Mouse (Mus musculus) neural tube, embryonic 15.5 days (tissue): Measurements from ENCODE around the gene E330009J07Rik. TPM values are rescaled to one million over a fixed set of nuclear protein-coding genes. Genes with fewer than 3 reads are reported as not detected.

Experiments used
- ATAC-seq: fragments of 200-750 bp; cut with Nextera tagmentation; 2 replicates; pipeline ENCODE4 v1.8.0; 2017; ENCODE audit warnings: mild to moderate bottlenecking, moderate TSS enrichment, moderate library complexity; ENCODE audit not compliant: low FRiP score
- H3K27ac ChIP-seq: fragments of 300-500 bp; sonication (generic); replicated peaks from 2 replicates; pipeline ENCODE4 v1.5.1; 2015; ENCODE audit warnings: mild to moderate bottlenecking, inconsistent platforms
- H3K27me3 ChIP-seq: fragments of 300-500 bp; sonication (generic); replicated peaks from 2 replicates; pipeline ENCODE4 v1.6.1; 2015; ENCODE audit warnings: inconsistent platforms
- H3K36me3 ChIP-seq: fragments of 300-500 bp; sonication (generic); 2 replicates; pipeline ENCODE4 v1.6.1; 2015; ENCODE audit warnings: inconsistent platforms
- H3K4me1 ChIP-seq: fragments of 300-500 bp; sonication (generic); 2 replicates; pipeline ENCODE4 v1.6.1; 2015; ENCODE audit warnings: inconsistent platforms
- H3K4me2 ChIP-seq: fragments of 300-500 bp; sonication (generic); 2 replicates; pipeline ENCODE4 v1.6.1; 2015; ENCODE audit warnings: inconsistent platforms, mild to moderate bottlenecking, moderate library complexity
- H3K4me3 ChIP-seq: fragments of 300-500 bp; sonication (generic); replicated peaks from 2 replicates; pipeline ENCODE4 v1.5.1; 2015; ENCODE audit warnings: mild to moderate bottlenecking, inconsistent platforms
- H3K9ac ChIP-seq: fragments of 300-500 bp; sonication (generic); replicated peaks from 2 replicates; pipeline ENCODE4 v1.6.1; 2015; ENCODE audit warnings: mild to moderate bottlenecking, inconsistent platforms
- H3K9me3 ChIP-seq: fragments of 300-500 bp; sonication (generic); replicated peaks from 2 replicates; pipeline ENCODE4 v1.6.1; 2016; ENCODE audit warnings: inconsistent platforms
- WGBS: fragments of 180-500 bp; shearing (Covaris S2); methylation state at CpG from one replicate; pipeline ENCODE4 v1.1.7; 2015; ENCODE audit warnings: mixed read lengths; 5-methylcytosine and 5-hydroxymethylcytosine counted together
- polyA plus RNA-seq: library from polyadenylated mRNA; unstranded; fragments of >200 nt; fragmentation: Nextera tagmentation; extraction: Ambion mirVana; gene quantifications from 2 replicates; pipeline ENCODE4 v1.2.1, GENCODE M21; 2015

E330009J07Rik gene
- polyA plus RNA-seq, 1 experiment from 2014 or later: 14.8 TPM

DNA sequence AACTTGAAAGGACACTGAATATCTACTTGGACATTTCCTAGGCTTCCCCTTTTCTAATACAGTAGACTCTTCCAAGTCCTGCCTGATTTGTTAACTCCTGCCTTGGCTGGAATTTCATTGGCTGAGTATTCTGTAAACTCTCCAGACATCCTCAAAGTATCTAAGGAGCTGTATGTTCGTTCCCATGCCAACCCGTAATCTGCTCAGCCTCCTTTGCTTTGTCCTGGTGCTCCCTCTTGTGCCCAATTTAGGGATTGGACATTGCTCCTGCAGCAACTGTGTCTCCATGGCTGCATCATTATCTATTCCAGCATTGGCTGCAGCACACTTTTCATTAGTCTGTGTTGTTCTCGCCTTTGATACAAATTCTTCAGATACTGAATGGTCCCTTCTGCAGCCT is 42.7 kb downstream of the E330009J07Rik start:
- WGBS: 5% methylated on average over 3 of the region's 3 CpGs
- H3K4me1 ChIP-seq: peaks cover 8% of the 10 kb centered on the region; the same call in 1 of the 2 replicates
- H3K9ac ChIP-seq: no peak overlapping the region
- peak overlapping the region; percentile 38 for H3K27ac ChIP-seq
- ATAC-seq: peak; percentile 97
- no peak overlapping the region for H3K4me3 ChIP-seq
- H3K36me3 ChIP-seq: peaks cover 23% of the 10 kb centered on the region
- H3K27me3 ChIP-seq: no peaks in the 10 kb centered on the region
- H3K9me3 ChIP-seq: no peaks in the 10 kb centered on the region
- H3K4me2 ChIP-seq: no peak overlapping the region

DNA sequence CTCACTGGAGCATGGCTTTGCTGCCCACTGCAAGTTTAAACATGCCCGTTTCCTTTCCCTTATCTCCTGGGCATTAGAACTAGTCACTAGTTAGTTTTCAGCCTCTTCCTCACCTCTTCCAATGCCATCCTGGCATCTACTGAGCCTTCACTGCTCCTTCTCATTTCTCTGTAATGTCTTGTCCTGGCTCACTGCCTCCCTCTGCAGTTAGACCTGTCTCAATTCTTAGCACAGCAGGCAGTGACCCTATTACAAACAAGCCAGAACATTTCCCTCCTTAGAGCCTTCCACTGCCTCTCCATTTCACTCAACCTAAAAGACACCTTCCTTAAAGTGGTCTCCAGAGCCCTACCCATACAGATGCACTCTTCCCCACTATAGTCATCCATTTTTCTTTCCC is 45.0 kb downstream of the E330009J07Rik start:
- Histone ChIP-seq H3K27me3 (no peaks in the 10 kb centered on the region), H3K9me3 (no peaks in the 10 kb centered on the region), H3K4me1 (peaks cover 8% of the 10 kb centered on the region; the same call in 1 of the 2 replicates), H3K9ac (no peak overlapping the region), H3K27ac (no peak overlapping the region), H3K4me2 (no peak overlapping the region), H3K36me3 (peaks cover 21% of the 10 kb centered on the region), H3K4me3 (no peak overlapping the region)
- WGBS: 89% methylated on average over 1 of the region's 1 CpGs
- no peak for ATAC-seq

DNA sequence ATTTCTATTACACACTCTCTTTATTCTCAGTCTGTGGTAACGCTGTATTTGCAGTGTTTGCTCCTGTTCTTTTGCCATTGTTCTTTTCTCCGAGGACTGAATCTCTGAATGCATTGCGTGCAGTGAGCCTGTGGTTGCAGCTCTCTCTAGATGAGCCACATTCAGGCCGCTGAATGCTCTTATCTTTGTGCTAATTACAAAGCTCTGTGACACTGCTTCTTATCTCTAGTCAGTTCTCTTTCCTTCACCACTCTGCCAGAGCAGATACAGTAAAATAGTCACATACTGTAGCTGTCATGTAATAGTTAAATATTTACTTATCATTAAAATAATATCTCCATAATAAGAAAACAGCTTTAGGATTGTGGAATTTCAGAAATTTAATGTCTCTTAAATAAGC is 47.3 kb downstream of the E330009J07Rik start:
- Histone ChIP-seq H3K4me1 (peaks cover 8% of the 10 kb centered on the region; the same call in 1 of the 2 replicates), H3K4me3 (no peak overlapping the region), H3K36me3 (peaks cover 14% of the 10 kb centered on the region), H3K9ac (no peak overlapping the region), H3K27ac (no peak overlapping the region), H3K4me2 (no peak overlapping the region), H3K27me3 (no peaks in the 10 kb centered on the region), H3K9me3 (no peaks in the 10 kb centered on the region)
- WGBS: 79% methylated on average over 4 of the region's 4 CpGs
- ATAC-seq: no peak

DNA sequence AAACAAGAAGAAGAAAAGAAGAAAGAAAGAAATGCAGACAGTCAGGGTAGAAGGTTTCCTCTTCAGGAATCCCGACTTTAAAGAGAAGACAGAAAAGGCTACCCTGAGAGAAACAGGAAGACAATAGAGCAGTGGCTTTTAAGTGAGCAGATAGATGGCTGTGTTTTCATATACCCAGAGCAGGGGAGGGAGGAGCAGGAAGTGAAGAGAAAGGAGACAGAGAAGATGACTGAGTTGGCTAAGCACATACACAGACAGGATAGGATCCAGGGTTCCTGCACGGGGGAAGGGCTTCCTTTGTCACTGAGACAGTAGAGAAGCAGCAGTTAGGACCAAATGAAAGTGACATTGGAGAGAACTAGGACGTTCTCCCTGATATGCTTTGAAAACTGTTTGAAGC is 50.3 kb downstream of the E330009J07Rik start:
- WGBS: 62% methylated on average over 3 of the region's 3 CpGs
- H3K9ac ChIP-seq: no peak overlapping the region
- no peak overlapping the region for H3K27ac ChIP-seq
- peaks cover 19% of the 10 kb centered on the region for H3K36me3 ChIP-seq
- no peaks in the 10 kb centered on the region for H3K9me3 ChIP-seq
- no peak overlapping the region for H3K4me2 ChIP-seq
- no peaks in the 10 kb centered on the region for H3K4me1 ChIP-seq
- H3K27me3 ChIP-seq: no peaks in the 10 kb centered on the region
- ATAC-seq: no peak
- H3K4me3 ChIP-seq: no peak overlapping the region

DNA sequence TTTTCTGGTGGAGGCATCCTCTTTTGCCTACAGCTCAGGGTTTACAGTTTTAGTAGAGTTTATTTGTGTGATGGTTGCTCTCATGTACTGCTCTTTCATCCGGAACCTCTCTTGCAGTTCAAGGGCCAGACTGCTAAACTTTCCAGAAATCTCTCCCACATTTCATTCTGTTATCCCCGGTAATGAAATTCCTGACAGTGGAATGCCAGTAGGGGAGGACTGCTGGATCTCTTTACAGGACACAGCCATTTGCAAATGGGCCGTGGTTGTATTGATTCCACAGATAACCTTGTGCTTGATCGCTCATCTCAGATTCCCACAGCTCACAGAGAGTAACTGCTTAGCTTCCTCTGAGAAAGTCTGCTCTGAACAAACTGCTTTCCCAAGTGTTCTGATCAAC is 54.0 kb downstream of the E330009J07Rik start:
- WGBS: 89% methylated on average over 4 of the region's 4 CpGs
- Histone ChIP-seq H3K27ac (no peak overlapping the region), H3K9me3 (no peaks in the 10 kb centered on the region), H3K9ac (no peak overlapping the region), H3K4me2 (no peak overlapping the region), H3K4me3 (no peak overlapping the region), H3K4me1 (no peaks in the 10 kb centered on the region), H3K36me3 (peaks cover 17% of the 10 kb centered on the region), H3K27me3 (no peaks in the 10 kb centered on the region)
- ATAC-seq: no peak

DNA sequence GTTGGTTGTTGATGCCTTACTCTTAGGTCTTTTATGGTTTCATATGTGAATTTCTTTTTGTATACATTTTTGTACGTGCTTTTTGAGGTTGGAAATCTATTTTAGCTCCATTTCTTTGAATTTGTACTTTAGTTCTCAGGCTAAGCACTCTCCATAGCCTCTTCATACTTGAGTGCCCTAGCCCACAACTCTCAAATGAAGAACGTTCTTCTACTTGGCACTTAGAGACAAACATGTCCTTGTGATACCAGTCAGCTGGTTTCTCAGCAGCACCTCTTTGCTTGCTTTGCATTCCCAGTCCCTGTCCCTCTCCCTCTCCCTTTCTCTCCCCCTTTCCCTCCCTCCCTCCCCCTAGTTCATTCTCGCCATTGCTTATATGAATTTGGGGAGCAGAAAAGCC is 55.8 kb downstream of the E330009J07Rik start:
- H3K27me3 ChIP-seq: no peaks in the 10 kb centered on the region
- H3K4me2 ChIP-seq: no peak overlapping the region
- no peak overlapping the region for H3K27ac ChIP-seq
- peaks cover 11% of the 10 kb centered on the region for H3K36me3 ChIP-seq
- no peak overlapping the region for H3K9ac ChIP-seq
- H3K9me3 ChIP-seq: no peaks in the 10 kb centered on the region
- H3K4me3 ChIP-seq: no peak overlapping the region
- H3K4me1 ChIP-seq: no peaks in the 10 kb centered on the region
- no peak for ATAC-seq
- 91% methylated on average over 3 of the region's 3 CpGs for WGBS

DNA sequence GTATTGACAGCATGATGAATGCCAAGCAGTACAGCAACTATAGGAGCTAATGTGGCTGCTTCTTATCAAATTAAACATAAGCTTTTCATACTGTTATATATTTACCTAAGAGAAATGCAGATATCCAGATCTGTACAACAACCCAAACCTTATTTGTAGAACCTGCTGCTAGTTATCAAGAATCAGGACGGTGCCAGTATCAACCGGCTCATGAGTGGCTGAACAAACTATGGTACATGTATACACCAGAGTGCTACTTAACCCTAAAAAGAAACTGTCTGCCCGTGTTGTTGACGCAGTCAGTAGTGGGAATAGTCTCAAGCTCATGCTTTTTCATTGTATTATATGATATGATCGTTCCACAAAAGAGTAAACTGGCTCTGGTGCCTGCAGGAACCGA is 64.9 kb downstream of the E330009J07Rik start:
- H3K4me2 ChIP-seq: no peak overlapping the region
- no peak overlapping the region for H3K27ac ChIP-seq
- H3K4me1 ChIP-seq: no peaks in the 10 kb centered on the region
- no peak overlapping the region for H3K9ac ChIP-seq
- no peaks in the 10 kb centered on the region for H3K9me3 ChIP-seq
- no peak overlapping the region for H3K4me3 ChIP-seq
- ATAC-seq: no peak
- H3K27me3 ChIP-seq: no peaks in the 10 kb centered on the region
- 98% methylated on average over 6 of the region's 6 CpGs for WGBS
- H3K36me3 ChIP-seq: peaks cover 11% of the 10 kb centered on the region; the same call in 1 of the 2 replicates

DNA sequence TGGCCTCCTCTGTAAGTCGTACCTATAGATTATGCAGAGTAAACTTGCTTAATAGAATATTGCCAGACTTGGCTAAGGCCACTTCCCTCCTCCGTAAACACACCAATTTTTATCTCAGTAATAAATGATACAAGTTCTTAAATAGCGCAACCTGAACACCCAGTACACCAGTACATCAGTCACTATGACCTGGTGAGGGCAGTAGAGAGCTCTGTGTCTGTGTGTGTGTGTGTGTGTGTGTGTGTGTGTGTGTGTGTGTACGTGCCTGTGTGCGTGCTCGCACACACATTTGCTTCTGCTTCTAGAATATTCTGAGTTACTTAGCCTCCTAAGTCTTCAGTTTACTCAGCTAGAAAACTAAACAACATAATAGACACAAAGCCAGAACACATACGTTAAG is 82.6 kb downstream of the E330009J07Rik start:
- peaks cover 15% of the 10 kb centered on the region for H3K36me3 ChIP-seq
- H3K27me3 ChIP-seq: no peaks in the 10 kb centered on the region
- H3K27ac ChIP-seq: no peak overlapping the region
- 93% methylated on average over 7 of the region's 7 CpGs for WGBS
- H3K4me3 ChIP-seq: no peak overlapping the region
- no peaks in the 10 kb centered on the region for H3K9me3 ChIP-seq
- no peak for ATAC-seq
- H3K4me2 ChIP-seq: no peak overlapping the region
- no peak overlapping the region for H3K9ac ChIP-seq
- no peaks in the 10 kb centered on the region for H3K4me1 ChIP-seq

Other genes with a start within 250 kb of the E330009J07Rik start
- gene Agk, start 111.0 kb downstream of the E330009J07Rik start, polyA plus RNA-seq: 59.8 and 60.4 TPM in 2 replicates
- 0.08 and 0.15 TPM in 2 replicates for gene Wee2, start 3.0 kb upstream of the E330009J07Rik start, polyA plus RNA-seq
- 96.3 and 118 TPM in 2 replicates for gene Ssbp1, start 35.2 kb upstream of the E330009J07Rik start, polyA plus RNA-seq
- not detected in 2 replicates for gene Tas2r137, start 55.1 kb upstream of the E330009J07Rik start, polyA plus RNA-seq
- gene Tas2r108, start 57.4 kb upstream of the E330009J07Rik start, polyA plus RNA-seq: not detected in 2 replicates
- not detected in 2 replicates for gene Prss37, start 83.4 kb upstream of the E330009J07Rik start, polyA plus RNA-seq
- gene Olfr461, start 118.9 kb upstream of the E330009J07Rik start, polyA plus RNA-seq: 0.17 and 0.37 TPM in 2 replicates
- gene Olfr460, start 133.4 kb upstream of the E330009J07Rik start, polyA plus RNA-seq: not detected in 2 replicates
- gene Clec5a, start 149.7 kb upstream of the E330009J07Rik start, polyA plus RNA-seq: 0.96 and 1.3 TPM in 2 replicates
- gene Tas2r138, start 177.2 kb upstream of the E330009J07Rik start, polyA plus RNA-seq: not detected in 2 replicates
- 0.20 and 1.6 TPM in 2 replicates for gene Mgam, start 192.7 kb upstream of the E330009J07Rik start, polyA plus RNA-seq